Mouse (Mus musculus): Measurements from ENCODE around the gene Rbms3.

DNA sequence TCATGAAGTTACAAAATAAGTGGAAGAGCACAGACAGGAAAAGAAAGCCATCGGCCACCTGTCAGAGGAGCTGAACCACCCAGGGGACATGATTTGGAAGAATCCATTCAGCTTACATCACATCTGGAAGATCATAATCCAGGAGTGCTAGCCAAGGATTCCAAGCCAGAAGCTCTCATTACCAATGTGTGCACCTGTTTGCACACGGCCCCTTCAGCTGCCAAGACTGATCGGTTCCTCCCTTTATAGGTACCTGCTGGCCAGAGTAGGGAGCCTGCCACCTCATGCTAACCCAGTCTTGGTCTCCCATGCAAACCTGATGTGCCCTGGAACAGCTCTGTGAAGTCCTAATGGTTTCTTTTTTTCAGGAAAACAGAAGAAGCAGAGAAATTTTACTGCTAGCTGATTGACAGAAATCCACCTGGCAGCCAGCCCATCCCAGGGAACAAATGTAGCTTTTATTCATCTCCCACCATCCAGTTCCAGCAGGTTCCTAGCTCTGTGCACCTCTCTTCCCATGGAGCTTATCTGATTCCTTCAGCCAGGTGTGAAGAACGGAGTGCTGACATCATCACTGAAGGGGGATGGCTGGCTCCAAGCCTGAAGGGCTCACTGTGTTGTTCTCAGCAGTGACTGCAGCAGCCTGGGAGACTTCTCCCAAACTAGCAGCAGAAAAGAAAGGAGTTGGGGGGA is 11.5 kb upstream of the Rbms3 start:
- TF ChIP-seq POLR2A (IDR thresholded peaks at IDR 0.05; ENCODE audit: extremely low read depth, insufficient read depth, low read length) (no peak), CTCF (IDR thresholded peaks at IDR 0.05; ENCODE audit: low read depth, low read length) (no peak)

Data from liver, adult 2 months (tissue).